Mouse (Mus musculus): ENCODE data around the gene Mrgpra6. TPM values are rescaled to one million over a fixed set of nuclear protein-coding genes. Genes with fewer than 3 reads are reported as not detected.

Gene Mrgpra6
- not detected in 2 replicates for polyA plus RNA-seq (2016; fragmentation: Nextera tagmentation; extraction: Ambion mirVana)

- Histone ChIP-seq H3K27ac (no peak within 1 kb of the TSS), H3K9ac (no peak within 1 kb of the TSS), H3K27me3 (replicated peaks) (no peaks in the 10 kb centered on the region), H3K36me3 (no peaks in the 10 kb centered on the region), H3K4me2 (replicated peaks) (no peak within 1 kb of the TSS), H3K4me3 (no peak within 1 kb of the TSS), H3K4me1 (no peaks in the 10 kb centered on the region), H3K9me3 (no peaks in the 10 kb centered on the region)
- ATAC-seq (ENCODE audit: low FRiP score, low read depth): no peak
- WGBS: 81% methylated on average over 4 of the region's 4 CpGs
Observed at GRCm38 (mm10) chr7:47204830-47205229, at the start of gene Mrgpra6. Gene Mrgpra6, minus strand, starts transcription at chr7:47204920.

DNA sequence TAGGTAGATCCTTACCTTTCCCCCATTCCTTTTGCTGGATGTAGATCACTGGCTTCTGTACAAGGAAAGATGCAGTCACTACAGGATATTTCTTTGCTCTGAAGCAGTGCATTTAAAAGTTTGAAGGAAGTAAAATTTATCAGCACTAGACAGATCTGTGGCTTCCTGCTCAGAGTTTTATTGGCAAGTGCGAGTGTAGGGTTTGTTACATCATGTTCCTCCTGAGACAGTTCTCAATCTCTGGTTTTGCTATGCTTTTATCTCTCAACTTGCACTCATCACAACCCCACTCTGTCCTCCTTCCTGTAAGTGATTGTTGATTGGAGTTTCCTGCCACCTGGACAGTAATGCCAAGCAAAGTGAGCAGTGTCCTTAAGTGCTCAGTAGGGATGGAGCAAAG is 48.0 kb upstream of the Mrgpra6 start, which contains the start of gene Mrgpra9:
TSS of gene Mrgpra9 (minus strand) at position 79 of the 400 bp plus-strand sequence.
- WGBS: 60% methylated on average over 1 of the region's 1 CpGs
- Histone ChIP-seq H3K4me2 (replicated peaks) (no peak within 1 kb of the TSS), H3K4me3 (no peak within 1 kb of the TSS), H3K9ac (no peak within 1 kb of the TSS), H3K27me3 (replicated peaks) (no peaks in the 10 kb centered on the region), H3K4me1 (no peaks in the 10 kb centered on the region), H3K9me3 (no peaks in the 10 kb centered on the region), H3K36me3 (no peaks in the 10 kb centered on the region), H3K27ac (no peak within 1 kb of the TSS)
- no peak for ATAC-seq (ENCODE audit: low FRiP score, low read depth)

DNA sequence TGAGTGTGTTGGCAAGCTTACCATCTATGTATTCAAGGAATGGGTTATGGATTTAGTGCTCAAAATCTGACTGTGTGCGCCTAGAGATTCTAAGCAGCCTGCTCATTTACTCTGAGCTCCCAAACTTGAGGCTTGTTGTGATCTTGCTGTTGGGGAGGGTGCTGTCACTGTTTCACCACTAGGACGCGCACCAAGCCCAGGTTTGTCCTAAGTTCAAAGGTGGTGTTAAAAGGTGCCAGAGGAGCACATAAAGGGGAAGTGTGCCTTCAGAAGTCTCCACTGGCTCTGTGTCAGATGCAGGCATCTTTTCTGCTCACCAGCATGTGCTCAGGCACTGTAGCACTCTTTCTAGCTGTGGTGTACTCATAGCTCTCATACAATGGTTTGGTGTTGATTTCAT is 39.9 kb upstream of the Mrgpra6 start:
- H3K27me3 ChIP-seq (replicated peaks): no peaks in the 10 kb centered on the region
- H3K36me3 ChIP-seq: no peaks in the 10 kb centered on the region
- H3K9me3 ChIP-seq: no peaks in the 10 kb centered on the region
- 60% methylated on average over 3 of the region's 3 CpGs for WGBS
- ATAC-seq (ENCODE audit: low FRiP score, low read depth): no peak
- no peak overlapping the region for H3K4me3 ChIP-seq
- H3K9ac ChIP-seq: no peak overlapping the region
- H3K4me2 ChIP-seq (replicated peaks): no peak overlapping the region
- no peaks in the 10 kb centered on the region for H3K4me1 ChIP-seq
- H3K27ac ChIP-seq: no peak overlapping the region

- no peak overlapping the region for H3K27ac ChIP-seq
- H3K36me3 ChIP-seq: no peaks in the 10 kb centered on the region
- no peaks in the 10 kb centered on the region for H3K4me1 ChIP-seq
- no peaks in the 10 kb centered on the region for H3K9me3 ChIP-seq
- no peak for ATAC-seq (ENCODE audit: low FRiP score, low read depth)
- no peak overlapping the region for H3K9ac ChIP-seq
- no peaks in the 10 kb centered on the region for H3K27me3 ChIP-seq (replicated peaks)
- WGBS: 71% methylated on average over 1 of the region's 1 CpGs
- no peak overlapping the region for H3K4me2 ChIP-seq (replicated peaks)
- H3K4me3 ChIP-seq: no peak overlapping the region
Observed at GRCm38 (mm10) chr7:47195271-47195670, 9.4 kb downstream of the Mrgpra6 start.

DNA sequence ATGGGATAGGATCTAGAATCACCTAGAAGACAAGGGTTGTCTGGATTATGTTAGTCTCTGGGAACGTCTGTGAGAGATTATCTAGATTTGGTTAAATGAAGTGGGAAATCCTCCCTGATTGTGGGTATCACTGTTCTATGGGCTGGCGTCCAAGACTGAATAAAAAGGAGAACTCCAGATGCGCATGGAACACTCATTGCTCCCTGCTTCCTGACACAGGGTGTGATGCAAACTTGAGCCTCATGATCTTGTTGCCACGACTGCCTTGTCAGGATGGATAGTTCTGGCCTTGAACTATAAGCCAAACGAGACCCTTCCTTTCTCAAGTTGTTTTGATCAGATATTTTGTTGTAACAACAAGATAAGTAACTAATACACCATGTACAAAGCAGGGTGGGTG is 33.9 kb downstream of the Mrgpra6 start:
- H3K4me2 ChIP-seq (replicated peaks): no peak overlapping the region
- ATAC-seq (ENCODE audit: low FRiP score, low read depth): no peak
- H3K4me3 ChIP-seq: no peak overlapping the region

GRCm38 (mm10) chr7:47165028-47165427 is 39.7 kb downstream of the Mrgpra6 start:
- Histone ChIP-seq H3K27ac (no peak overlapping the region), H3K4me1 (no peaks in the 10 kb centered on the region), H3K4me2 (replicated peaks) (no peak overlapping the region), H3K4me3 (no peak overlapping the region), H3K9ac (no peak overlapping the region), H3K36me3 (no peaks in the 10 kb centered on the region), H3K27me3 (replicated peaks) (no peaks in the 10 kb centered on the region), H3K9me3 (no peaks in the 10 kb centered on the region)
- ATAC-seq (ENCODE audit: low FRiP score, low read depth): peak; percentile 25; the same call in 1 of the 2 replicates
- WGBS: 71% methylated on average over 4 of the region's 4 CpGs

More for the DNA sequence above, 33.9 kb downstream of the Mrgpra6 start:
- H3K27ac ChIP-seq: no peak overlapping the region
- no peak overlapping the region for H3K9ac ChIP-seq
- 84% methylated on average over 5 of the region's 5 CpGs for WGBS
- no peaks in the 10 kb centered on the region for H3K27me3 ChIP-seq (replicated peaks)
- H3K4me1 ChIP-seq: no peaks in the 10 kb centered on the region
- H3K36me3 ChIP-seq: no peaks in the 10 kb centered on the region
- H3K9me3 ChIP-seq: no peaks in the 10 kb centered on the region

DNA sequence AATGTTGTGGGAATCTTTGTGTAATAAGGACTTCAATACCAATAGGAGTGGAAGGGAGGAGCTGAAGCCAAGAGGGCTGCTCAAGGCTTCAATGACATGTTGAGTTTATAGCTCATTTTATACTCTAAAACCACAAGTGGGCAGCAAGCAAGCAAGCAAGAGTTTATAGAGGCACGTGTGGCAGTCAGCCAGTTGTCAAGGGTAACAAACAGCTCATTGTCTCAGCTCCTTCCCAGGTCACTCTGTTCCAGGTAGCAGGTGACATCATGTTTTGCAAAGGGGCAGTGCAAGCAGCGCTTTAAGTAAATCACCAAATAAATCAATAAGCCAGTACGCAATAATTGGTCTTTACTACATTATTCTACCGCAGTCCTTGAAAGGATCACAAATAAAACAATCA is 41.5 kb downstream of the Mrgpra6 start:
- Histone ChIP-seq H3K27me3 (replicated peaks) (no peaks in the 10 kb centered on the region), H3K36me3 (no peaks in the 10 kb centered on the region), H3K4me3 (no peak overlapping the region), H3K9me3 (no peaks in the 10 kb centered on the region), H3K4me1 (no peaks in the 10 kb centered on the region), H3K27ac (no peak overlapping the region), H3K9ac (no peak overlapping the region), H3K4me2 (replicated peaks) (no peak overlapping the region)
- WGBS: 75% methylated on average over 4 of the region's 4 CpGs
- ATAC-seq (ENCODE audit: low FRiP score, low read depth): no peak

DNA sequence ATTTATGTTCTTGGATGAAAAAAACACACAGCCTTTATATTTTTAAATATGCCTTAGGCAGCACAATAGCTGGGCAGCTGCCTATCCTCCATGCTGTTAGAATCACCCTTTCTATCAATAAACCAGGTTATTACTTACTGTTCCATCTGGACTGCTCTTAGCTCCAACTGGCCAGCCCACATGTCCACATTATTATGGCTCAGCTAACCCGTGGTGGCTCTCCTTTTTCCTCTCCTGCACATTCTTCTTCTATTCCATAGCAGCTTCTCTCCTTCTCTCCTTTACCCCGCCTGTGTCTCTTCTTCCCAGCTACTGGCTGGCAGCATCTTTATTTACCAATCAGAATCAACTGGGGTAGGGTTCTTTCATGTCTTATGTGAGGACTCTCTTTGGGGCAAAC is 46.3 kb downstream of the Mrgpra6 start:
- Histone ChIP-seq H3K9me3 (no peaks in the 10 kb centered on the region), H3K4me3 (no peak overlapping the region), H3K27me3 (replicated peaks) (no peaks in the 10 kb centered on the region), H3K4me2 (replicated peaks) (no peak overlapping the region), H3K9ac (no peak overlapping the region), H3K27ac (no peak overlapping the region), H3K36me3 (no peaks in the 10 kb centered on the region), H3K4me1 (no peaks in the 10 kb centered on the region)
- 59% methylated on average over 2 of the region's 2 CpGs for WGBS
- ATAC-seq (ENCODE audit: low FRiP score, low read depth): no peak

DNA sequence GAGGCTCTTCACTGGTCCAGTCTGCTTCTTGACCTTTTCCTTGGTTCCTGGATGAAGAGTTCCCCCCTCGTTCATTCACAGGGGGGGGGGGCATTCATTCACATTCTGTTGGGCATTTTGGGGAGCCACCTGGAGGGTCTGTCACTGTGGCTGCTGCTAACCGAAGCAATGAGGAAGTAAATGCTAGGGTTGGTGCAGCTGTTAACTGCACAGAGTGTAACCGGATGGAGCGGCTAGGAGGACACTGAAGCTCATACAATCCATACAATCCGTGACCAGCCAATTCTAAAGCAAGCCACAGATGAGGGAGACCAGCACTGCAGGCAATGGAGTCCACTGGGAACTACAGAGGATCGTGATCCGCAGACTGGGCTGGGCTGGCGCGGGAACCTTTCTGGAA is 47.0 kb downstream of the Mrgpra6 start:
- ATAC-seq (ENCODE audit: low FRiP score, low read depth): no peak
- no peaks in the 10 kb centered on the region for H3K9me3 ChIP-seq
- WGBS: 84% methylated on average over 9 of the region's 9 CpGs

GRCm38 (mm10) chr7:47155849-47156248 is 48.9 kb downstream of the Mrgpra6 start:
- no peak overlapping the region for H3K4me2 ChIP-seq (replicated peaks)
- H3K27me3 ChIP-seq (replicated peaks): no peaks in the 10 kb centered on the region
- H3K9me3 ChIP-seq: no peaks in the 10 kb centered on the region
- no peaks in the 10 kb centered on the region for H3K36me3 ChIP-seq
- H3K4me3 ChIP-seq: no peak overlapping the region
- no peak for ATAC-seq (ENCODE audit: low FRiP score, low read depth)
- no peak overlapping the region for H3K9ac ChIP-seq
- H3K4me1 ChIP-seq: no peaks in the 10 kb centered on the region
- no peak overlapping the region for H3K27ac ChIP-seq
- WGBS: 90% methylated on average over 2 of the region's 2 CpGs

More for the DNA sequence above, 47.0 kb downstream of the Mrgpra6 start:
- Histone ChIP-seq H3K27ac (no peak overlapping the region), H3K36me3 (no peaks in the 10 kb centered on the region), H3K27me3 (replicated peaks) (no peaks in the 10 kb centered on the region), H3K9ac (no peak overlapping the region), H3K4me1 (no peaks in the 10 kb centered on the region), H3K4me2 (replicated peaks) (no peak overlapping the region), H3K4me3 (no peak overlapping the region)

DNA sequence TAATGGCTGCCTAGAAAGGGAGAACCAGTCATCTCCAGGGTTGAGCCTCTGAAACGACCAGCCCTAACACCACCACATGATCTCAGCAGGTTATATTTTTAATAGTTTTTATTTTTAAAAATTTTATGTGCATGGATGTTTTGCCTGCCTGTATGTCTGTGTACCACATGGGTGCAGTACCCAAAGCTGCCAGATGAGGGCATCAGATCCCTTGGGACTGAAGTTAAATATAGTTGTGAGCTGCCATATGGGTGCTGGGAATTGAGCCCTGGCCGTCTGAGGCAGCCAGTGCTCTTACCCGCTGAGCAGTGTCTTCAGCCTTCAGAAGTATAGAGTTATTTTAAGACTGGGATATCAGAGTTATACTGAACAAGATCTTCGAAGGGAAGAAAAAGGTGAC is 49.3 kb downstream of the Mrgpra6 start:
- H3K27me3 ChIP-seq (replicated peaks): no peaks in the 10 kb centered on the region
- H3K27ac ChIP-seq: no peak overlapping the region
- no peak overlapping the region for H3K9ac ChIP-seq
- 90% methylated on average over 4 of the region's 4 CpGs for WGBS
- H3K4me1 ChIP-seq: no peaks in the 10 kb centered on the region
- no peaks in the 10 kb centered on the region for H3K36me3 ChIP-seq
- H3K4me3 ChIP-seq: no peak overlapping the region
- no peaks in the 10 kb centered on the region for H3K9me3 ChIP-seq
- no peak overlapping the region for H3K4me2 ChIP-seq (replicated peaks)
- no peak for ATAC-seq (ENCODE audit: low FRiP score, low read depth)

DNA sequence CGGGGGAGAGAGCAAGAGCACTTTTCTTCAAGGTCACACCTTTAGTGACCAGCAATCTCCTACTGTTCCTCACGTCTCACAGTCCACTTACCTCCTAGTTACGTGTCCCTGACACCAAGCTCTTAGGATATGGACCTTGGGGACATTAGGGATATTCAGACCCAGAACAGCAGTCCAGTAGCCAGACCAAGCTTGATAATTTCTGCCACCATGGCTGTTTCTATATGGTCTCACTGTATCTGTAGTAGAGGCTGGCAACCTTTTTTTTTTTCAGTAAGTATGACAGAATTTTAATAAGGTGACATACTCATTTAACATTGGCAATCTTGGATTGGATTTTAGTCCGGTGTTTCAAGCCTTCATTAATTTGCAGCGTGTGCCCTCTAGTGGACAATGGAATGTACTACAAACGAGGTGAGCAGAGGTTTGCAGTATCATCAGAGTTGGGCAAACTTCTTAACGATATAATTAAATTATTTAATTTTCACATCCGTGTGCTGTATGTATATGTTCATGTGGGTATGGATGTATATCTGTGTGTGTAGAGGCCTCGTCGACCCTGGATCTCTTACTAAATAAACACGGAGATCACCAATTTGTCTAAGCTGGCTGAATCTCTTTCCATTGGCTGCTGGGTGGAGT is 54.2 kb downstream of the Mrgpra6 start:
- ATAC-seq (ENCODE audit: low FRiP score, low read depth): peak; percentile 44; the same call in 1 of the 2 replicates
- H3K4me2 ChIP-seq (replicated peaks): no peak overlapping the region

GRCm38 (mm10) chr7:47148298-47148697 is 56.4 kb downstream of the Mrgpra6 start:
- Histone ChIP-seq H3K9me3 (no peaks in the 10 kb centered on the region), H3K9ac (no peak overlapping the region), H3K4me1 (no peaks in the 10 kb centered on the region), H3K4me2 (replicated peaks) (no peak overlapping the region), H3K36me3 (no peaks in the 10 kb centered on the region), H3K27me3 (replicated peaks) (no peaks in the 10 kb centered on the region), H3K4me3 (no peak overlapping the region), H3K27ac (no peak overlapping the region)
- no peak for ATAC-seq (ENCODE audit: low FRiP score, low read depth)
- 87% methylated on average over 7 of the region's 7 CpGs for WGBS

More for the DNA sequence above, 54.2 kb downstream of the Mrgpra6 start:
- WGBS: 17% methylated on average over 11 of the region's 11 CpGs
- no peaks in the 10 kb centered on the region for H3K9me3 ChIP-seq
- H3K9ac ChIP-seq: no peak overlapping the region
- H3K4me1 ChIP-seq: no peaks in the 10 kb centered on the region
- H3K27me3 ChIP-seq (replicated peaks): no peaks in the 10 kb centered on the region
- no peaks in the 10 kb centered on the region for H3K36me3 ChIP-seq
- H3K4me3 ChIP-seq: no peak overlapping the region
- H3K27ac ChIP-seq: no peak overlapping the region

Measured in neural tube, embryonic 12.5 days (tissue).